Mouse (Mus musculus): Measurements from ENCODE around the gene 1700093K21Rik. TPM values are rescaled to one million over a fixed set of nuclear protein-coding genes. Genes with fewer than 3 reads are reported as not detected.

1700093K21Rik gene
- 1.9 TPM for polyA plus RNA-seq (2012; fragmentation: generic; extraction: Trizol)
- long read RNA-seq, experiment 1, partial matches to known transcripts = 1 of 2 reads
- long read RNA-seq, experiment 1, other reads (novel, unspliced or antisense) = 1 of 2 reads
- long read RNA-seq, experiment 2, partial matches to known transcripts = 1 of 3 reads
- long read RNA-seq, experiment 2, other reads (novel, unspliced or antisense) = 1 of 3 reads

GRCm38 (mm10) chr11:23520473-23521205, at the start of gene 1700093K21Rik:
Gene 1700093K21Rik (minus strand): TSS chr11:23521155.
- Histone ChIP-seq H3K79me3 (ENCODE audit: low read depth) (no peaks in the 10 kb centered on the region), H3K27me3 (ENCODE audit: control insufficient read depth, insufficient read depth, insufficient read length) (no peaks in the 10 kb centered on the region), H3ac (ENCODE audit: control insufficient read depth, insufficient read length, low read depth) (peak within 1 kb of the TSS; percentile 64), H3K79me2 (ENCODE audit: control insufficient read depth, insufficient read depth) (peaks cover 12% of the 10 kb centered on the region), H3K36me3 (ENCODE audit: control insufficient read depth, insufficient read depth) (no peaks in the 10 kb centered on the region), H3K4me3 (ENCODE audit: insufficient read depth, poor library complexity, severe bottlenecking) (no peak within 1 kb of the TSS)
- TF ChIP-seq MYOG (IDR thresholded peaks at IDR 0.05; ENCODE audit: control insufficient read depth, extremely low read depth, insufficient read length) (no peak), FOSL1 (IDR thresholded peaks at IDR 0.05; ENCODE audit: insufficient read depth, low read length, poor library complexity, severe bottlenecking) (no peak), CTCF (IDR thresholded peaks at IDR 0.05; ENCODE audit: control insufficient read depth, insufficient read depth, insufficient read length) (no peak), MAX (IDR thresholded peaks at IDR 0.05) (no peak), MYOD1 (IDR thresholded peaks at IDR 0.05; ENCODE audit: control insufficient read depth, insufficient read length, low read depth) (no peak), CEBPB (IDR thresholded peaks at IDR 0.05; ENCODE audit: low read depth) (no peak), USF1 (IDR thresholded peaks at IDR 0.05; ENCODE audit: low read depth) (no peak)

- Histone ChIP-seq H3K27me3 (ENCODE audit: control insufficient read depth, insufficient read depth, insufficient read length) (no peaks in the 10 kb centered on the region), H3K4me3 (ENCODE audit: insufficient read depth, poor library complexity, severe bottlenecking) (no peak overlapping the region), H3K79me2 (ENCODE audit: control insufficient read depth, insufficient read depth) (no peaks in the 10 kb centered on the region), H3ac (ENCODE audit: control insufficient read depth, insufficient read length, low read depth) (no peak overlapping the region), H3K36me3 (ENCODE audit: control insufficient read depth, insufficient read depth) (peaks cover 19% of the 10 kb centered on the region), H3K79me3 (ENCODE audit: low read depth) (no peaks in the 10 kb centered on the region)
- no peak for TF ChIP-seq CEBPB (IDR thresholded peaks at IDR 0.05; ENCODE audit: low read depth)
- no peak for TF ChIP-seq MYOG (IDR thresholded peaks at IDR 0.05; ENCODE audit: control insufficient read depth, extremely low read depth, insufficient read length)
- no peak for TF ChIP-seq MAX (IDR thresholded peaks at IDR 0.05)
- TF ChIP-seq USF1 (IDR thresholded peaks at IDR 0.05; ENCODE audit: low read depth) = no peak
- TF ChIP-seq CTCF (IDR thresholded peaks at IDR 0.05; ENCODE audit: control insufficient read depth, insufficient read depth, insufficient read length) = no peak
Observed at GRCm38 (mm10) chr11:23570130-23570529, 49.2 kb upstream of the 1700093K21Rik start.

- Histone ChIP-seq H3K36me3 (ENCODE audit: control insufficient read depth, insufficient read depth) (peaks cover 7% of the 10 kb centered on the region), H3K27me3 (ENCODE audit: control insufficient read depth, insufficient read depth, insufficient read length) (no peaks in the 10 kb centered on the region), H3K79me2 (ENCODE audit: control insufficient read depth, insufficient read depth) (no peaks in the 10 kb centered on the region), H3K79me3 (ENCODE audit: low read depth) (no peaks in the 10 kb centered on the region), H3K4me3 (ENCODE audit: insufficient read depth, poor library complexity, severe bottlenecking) (no peak overlapping the region), H3ac (ENCODE audit: control insufficient read depth, insufficient read length, low read depth) (no peak overlapping the region)
- TF ChIP-seq USF1 (IDR thresholded peaks at IDR 0.05; ENCODE audit: low read depth) = no peak
- no peak for TF ChIP-seq MYOG (IDR thresholded peaks at IDR 0.05; ENCODE audit: control insufficient read depth, extremely low read depth, insufficient read length)
- TF ChIP-seq MYOD1 (IDR thresholded peaks at IDR 0.05; ENCODE audit: control insufficient read depth, insufficient read length, low read depth) = no peak
- no peak for TF ChIP-seq CEBPB (IDR thresholded peaks at IDR 0.05; ENCODE audit: low read depth)
- peak; percentile 75 for TF ChIP-seq CTCF (IDR thresholded peaks at IDR 0.05; ENCODE audit: control insufficient read depth, insufficient read depth, insufficient read length)
- no peak for TF ChIP-seq MAX (IDR thresholded peaks at IDR 0.05)
Observed at GRCm38 (mm10) chr11:23565761-23566160, 44.8 kb upstream of the 1700093K21Rik start.

GRCm38 (mm10) chr11:23557039-23557630, 36.2 kb upstream of the 1700093K21Rik start:
- Histone ChIP-seq H3K79me2 (ENCODE audit: control insufficient read depth, insufficient read depth) (no peaks in the 10 kb centered on the region), H3K4me3 (ENCODE audit: insufficient read depth, poor library complexity, severe bottlenecking) (no peak overlapping the region), H3ac (ENCODE audit: control insufficient read depth, insufficient read length, low read depth) (no peak overlapping the region), H3K36me3 (ENCODE audit: control insufficient read depth, insufficient read depth) (no peaks in the 10 kb centered on the region), H3K27me3 (ENCODE audit: control insufficient read depth, insufficient read depth, insufficient read length) (no peaks in the 10 kb centered on the region), H3K79me3 (ENCODE audit: low read depth) (no peaks in the 10 kb centered on the region)
- TF ChIP-seq CEBPB (IDR thresholded peaks at IDR 0.05; ENCODE audit: low read depth) (no peak), MYOG (IDR thresholded peaks at IDR 0.05; ENCODE audit: control insufficient read depth, extremely low read depth, insufficient read length) (no peak), FOSL1 (IDR thresholded peaks at IDR 0.05; ENCODE audit: insufficient read depth, low read length, poor library complexity, severe bottlenecking) (no peak), CTCF (IDR thresholded peaks at IDR 0.05; ENCODE audit: control insufficient read depth, insufficient read depth, insufficient read length) (no peak), MAX (IDR thresholded peaks at IDR 0.05) (no peak), MYOD1 (IDR thresholded peaks at IDR 0.05; ENCODE audit: control insufficient read depth, insufficient read length, low read depth) (no peak), USF1 (IDR thresholded peaks at IDR 0.05; ENCODE audit: low read depth) (no peak)

GRCm38 (mm10) chr11:23537446-23537845, 16.5 kb upstream of the 1700093K21Rik start:
- H3K4me3 ChIP-seq (ENCODE audit: insufficient read depth, poor library complexity, severe bottlenecking) = no peak overlapping the region
- no peaks in the 10 kb centered on the region for H3K79me2 ChIP-seq (ENCODE audit: control insufficient read depth, insufficient read depth)
- H3K79me3 ChIP-seq (ENCODE audit: low read depth) = no peaks in the 10 kb centered on the region
- H3K36me3 ChIP-seq (ENCODE audit: control insufficient read depth, insufficient read depth) = no peaks in the 10 kb centered on the region
- no peak overlapping the region for H3ac ChIP-seq (ENCODE audit: control insufficient read depth, insufficient read length, low read depth)
- no peaks in the 10 kb centered on the region for H3K27me3 ChIP-seq (ENCODE audit: control insufficient read depth, insufficient read depth, insufficient read length)
- TF ChIP-seq USF1 (IDR thresholded peaks at IDR 0.05; ENCODE audit: low read depth) (no peak), MYOD1 (IDR thresholded peaks at IDR 0.05; ENCODE audit: control insufficient read depth, insufficient read length, low read depth) (no peak), MAX (IDR thresholded peaks at IDR 0.05) (no peak), MYOG (IDR thresholded peaks at IDR 0.05; ENCODE audit: control insufficient read depth, extremely low read depth, insufficient read length) (no peak), FOSL1 (IDR thresholded peaks at IDR 0.05; ENCODE audit: insufficient read depth, low read length, poor library complexity, severe bottlenecking) (no peak), CTCF (IDR thresholded peaks at IDR 0.05; ENCODE audit: control insufficient read depth, insufficient read depth, insufficient read length) (no peak), CEBPB (IDR thresholded peaks at IDR 0.05; ENCODE audit: low read depth) (no peak)
